Mouse (Mus musculus): ENCODE measurements around the gene Dusp22. TPM values are rescaled to one million over a fixed set of nuclear protein-coding genes. Genes with fewer than 3 reads are reported as not detected.

The Dusp22 gene
- polyA plus RNA-seq, 1 experiment from 2014 or later: 12.9 TPM

GRCm38 (mm10) chr13:30642053-30642452, 17.7 kb upstream of the Dusp22 start:
- H3K9ac ChIP-seq (ENCODE audit: low read depth, low read length): no peak overlapping the region
- no peaks in the 10 kb centered on the region for H3K9me3 ChIP-seq (ENCODE audit: control insufficient read depth, low read length)
- WGBS: 74% methylated on average over 4 of the region's 4 CpGs
- H3K27me3 ChIP-seq (replicated peaks; ENCODE audit: control insufficient read depth, insufficient read depth, low read length): no peaks in the 10 kb centered on the region
- no peak overlapping the region for H3K27ac ChIP-seq (ENCODE audit: low read length)
- H3K4me1 ChIP-seq (ENCODE audit: control insufficient read depth, insufficient read depth, low read length): no peaks in the 10 kb centered on the region
- no peaks in the 10 kb centered on the region for H3K36me3 ChIP-seq (ENCODE audit: control insufficient read depth, insufficient read depth, low read length)
- ATAC-seq: no peak
- H3K4me3 ChIP-seq (ENCODE audit: low read length): no peak overlapping the region
- no peak overlapping the region for H3K4me2 ChIP-seq (ENCODE audit: low read depth, low read length)

- Histone ChIP-seq H3K27me3 (replicated peaks; ENCODE audit: control insufficient read depth, insufficient read depth, low read length) (no peaks in the 10 kb centered on the region), H3K4me3 (ENCODE audit: low read length) (no peak overlapping the region), H3K9me3 (ENCODE audit: control insufficient read depth, low read length) (no peaks in the 10 kb centered on the region), H3K9ac (ENCODE audit: low read depth, low read length) (no peak overlapping the region), H3K27ac (ENCODE audit: low read length) (no peak overlapping the region), H3K4me2 (ENCODE audit: low read depth, low read length) (no peak overlapping the region), H3K36me3 (ENCODE audit: control insufficient read depth, insufficient read depth, low read length) (no peaks in the 10 kb centered on the region), H3K4me1 (ENCODE audit: control insufficient read depth, insufficient read depth, low read length) (no peaks in the 10 kb centered on the region)
- no peak for ATAC-seq
Measured at GRCm38 (mm10) chr13:30648461-30648860, 11.3 kb upstream of the Dusp22 start.

- ATAC-seq: no peak
- Histone ChIP-seq H3K36me3 (ENCODE audit: control insufficient read depth, insufficient read depth, low read length) (no peaks in the 10 kb centered on the region), H3K4me1 (ENCODE audit: control insufficient read depth, insufficient read depth, low read length) (no peaks in the 10 kb centered on the region), H3K27ac (ENCODE audit: low read length) (no peak overlapping the region), H3K9me3 (ENCODE audit: control insufficient read depth, low read length) (no peaks in the 10 kb centered on the region), H3K9ac (ENCODE audit: low read depth, low read length) (no peak overlapping the region), H3K4me2 (ENCODE audit: low read depth, low read length) (no peak overlapping the region), H3K4me3 (ENCODE audit: low read length) (no peak overlapping the region), H3K27me3 (replicated peaks; ENCODE audit: control insufficient read depth, insufficient read depth, low read length) (no peaks in the 10 kb centered on the region)
- WGBS: 84% methylated on average over 5 of the region's 5 CpGs
Measured at GRCm38 (mm10) chr13:30649197-30649596, 10.6 kb upstream of the Dusp22 start.

- WGBS: 78% methylated on average over 1 of the region's 1 CpGs
- H3K36me3 ChIP-seq (ENCODE audit: control insufficient read depth, insufficient read depth, low read length): no peaks in the 10 kb centered on the region
- no peak overlapping the region for H3K4me2 ChIP-seq (ENCODE audit: low read depth, low read length)
- H3K4me3 ChIP-seq (ENCODE audit: low read length): no peak overlapping the region
- no peaks in the 10 kb centered on the region for H3K9me3 ChIP-seq (ENCODE audit: control insufficient read depth, low read length)
- H3K27ac ChIP-seq (ENCODE audit: low read length): no peak overlapping the region
- no peaks in the 10 kb centered on the region for H3K4me1 ChIP-seq (ENCODE audit: control insufficient read depth, insufficient read depth, low read length)
- no peaks in the 10 kb centered on the region for H3K27me3 ChIP-seq (replicated peaks; ENCODE audit: control insufficient read depth, insufficient read depth, low read length)
- no peak overlapping the region for H3K9ac ChIP-seq (ENCODE audit: low read depth, low read length)
- ATAC-seq: no peak
Measured at GRCm38 (mm10) chr13:30650684-30651083, 9.1 kb upstream of the Dusp22 start.

GRCm38 (mm10) chr13:30653051-30653450, 6.7 kb upstream of the Dusp22 start:
- H3K4me3 ChIP-seq (ENCODE audit: low read length): no peak overlapping the region
- no peak overlapping the region for H3K9ac ChIP-seq (ENCODE audit: low read depth, low read length)
- no peaks in the 10 kb centered on the region for H3K36me3 ChIP-seq (ENCODE audit: control insufficient read depth, insufficient read depth, low read length)
- no peaks in the 10 kb centered on the region for H3K27me3 ChIP-seq (replicated peaks; ENCODE audit: control insufficient read depth, insufficient read depth, low read length)
- H3K4me1 ChIP-seq (ENCODE audit: control insufficient read depth, insufficient read depth, low read length): no peaks in the 10 kb centered on the region
- H3K4me2 ChIP-seq (ENCODE audit: low read depth, low read length): no peak overlapping the region
- ATAC-seq: no peak
- no peaks in the 10 kb centered on the region for H3K9me3 ChIP-seq (ENCODE audit: control insufficient read depth, low read length)
- WGBS: 41% methylated on average over 4 of the region's 4 CpGs
- H3K27ac ChIP-seq (ENCODE audit: low read length): no peak overlapping the region

GRCm38 (mm10) chr13:30654463-30654862, 5.3 kb upstream of the Dusp22 start:
- H3K36me3 ChIP-seq (ENCODE audit: control insufficient read depth, insufficient read depth, low read length): no peaks in the 10 kb centered on the region
- whole genome bisulfite sequencing: 65% methylated on average over 5 of the region's 5 CpGs
- no peaks in the 10 kb centered on the region for H3K4me1 ChIP-seq (ENCODE audit: control insufficient read depth, insufficient read depth, low read length)
- H3K9ac ChIP-seq (ENCODE audit: low read depth, low read length): no peak overlapping the region
- no peak for ATAC-seq
- no peaks in the 10 kb centered on the region for H3K27me3 ChIP-seq (replicated peaks; ENCODE audit: control insufficient read depth, insufficient read depth, low read length)
- H3K9me3 ChIP-seq (ENCODE audit: control insufficient read depth, low read length): no peaks in the 10 kb centered on the region
- H3K27ac ChIP-seq (ENCODE audit: low read length): no peak overlapping the region
- H3K4me2 ChIP-seq (ENCODE audit: low read depth, low read length): no peak overlapping the region
- no peak overlapping the region for H3K4me3 ChIP-seq (ENCODE audit: low read length)

GRCm38 (mm10) chr13:30656909-30657308, 2.9 kb upstream of the Dusp22 start:
- Histone ChIP-seq H3K9ac (ENCODE audit: low read depth, low read length) (no peak overlapping the region), H3K4me3 (ENCODE audit: low read length) (no peak overlapping the region), H3K27me3 (replicated peaks; ENCODE audit: control insufficient read depth, insufficient read depth, low read length) (no peaks in the 10 kb centered on the region), H3K9me3 (ENCODE audit: control insufficient read depth, low read length) (no peaks in the 10 kb centered on the region), H3K36me3 (ENCODE audit: control insufficient read depth, insufficient read depth, low read length) (no peaks in the 10 kb centered on the region), H3K4me1 (ENCODE audit: control insufficient read depth, insufficient read depth, low read length) (no peaks in the 10 kb centered on the region), H3K4me2 (ENCODE audit: low read depth, low read length) (no peak overlapping the region), H3K27ac (ENCODE audit: low read length) (no peak overlapping the region)
- WGBS: 68% methylated on average over 5 of the region's 5 CpGs
- no peak for ATAC-seq

- Histone ChIP-seq H3K4me1 (ENCODE audit: control insufficient read depth, insufficient read depth, low read length) (no peaks in the 10 kb centered on the region), H3K27me3 (replicated peaks; ENCODE audit: control insufficient read depth, insufficient read depth, low read length) (no peaks in the 10 kb centered on the region), H3K9me3 (ENCODE audit: control insufficient read depth, low read length) (no peaks in the 10 kb centered on the region), H3K27ac (ENCODE audit: low read length) (no peak overlapping the region), H3K4me2 (ENCODE audit: low read depth, low read length) (no peak overlapping the region), H3K36me3 (ENCODE audit: control insufficient read depth, insufficient read depth, low read length) (no peaks in the 10 kb centered on the region), H3K4me3 (ENCODE audit: low read length) (no peak overlapping the region), H3K9ac (ENCODE audit: low read depth, low read length) (no peak overlapping the region)
- WGBS: 62% methylated on average over 2 of the region's 2 CpGs
- ATAC-seq: no peak
Measured at GRCm38 (mm10) chr13:30657779-30658178, 2.0 kb upstream of the Dusp22 start.

- Histone ChIP-seq H3K4me3 (ENCODE audit: low read length) (no peak overlapping the region), H3K9me3 (ENCODE audit: control insufficient read depth, low read length) (no peaks in the 10 kb centered on the region), H3K36me3 (ENCODE audit: control insufficient read depth, insufficient read depth, low read length) (no peaks in the 10 kb centered on the region), H3K27me3 (replicated peaks; ENCODE audit: control insufficient read depth, insufficient read depth, low read length) (no peaks in the 10 kb centered on the region), H3K27ac (ENCODE audit: low read length) (no peak overlapping the region), H3K4me1 (ENCODE audit: control insufficient read depth, insufficient read depth, low read length) (no peaks in the 10 kb centered on the region), H3K9ac (ENCODE audit: low read depth, low read length) (no peak overlapping the region), H3K4me2 (ENCODE audit: low read depth, low read length) (no peak overlapping the region)
- 76% methylated on average over 2 of the region's 2 CpGs for WGBS
- no peak for ATAC-seq
Measured at GRCm38 (mm10) chr13:30658201-30658996, 1.4 kb upstream of the Dusp22 start.

GRCm38 (mm10) chr13:30665261-30665660, 5.5 kb downstream of the Dusp22 start:
- Histone ChIP-seq H3K9me3 (ENCODE audit: control insufficient read depth, low read length) (no peaks in the 10 kb centered on the region), H3K9ac (ENCODE audit: low read depth, low read length) (no peak overlapping the region), H3K4me3 (ENCODE audit: low read length) (no peak overlapping the region), H3K27me3 (replicated peaks; ENCODE audit: control insufficient read depth, insufficient read depth, low read length) (no peaks in the 10 kb centered on the region), H3K36me3 (ENCODE audit: control insufficient read depth, insufficient read depth, low read length) (no peaks in the 10 kb centered on the region), H3K4me1 (ENCODE audit: control insufficient read depth, insufficient read depth, low read length) (no peaks in the 10 kb centered on the region), H3K4me2 (ENCODE audit: low read depth, low read length) (no peak overlapping the region), H3K27ac (ENCODE audit: low read length) (no peak overlapping the region)
- no peak for ATAC-seq
- 88% methylated on average over 8 of the region's 8 CpGs for WGBS

Data from intestine, embryonic 16.5 days (tissue).